Mouse (Mus musculus): ENCODE data around the gene Mucl3. TPM values are rescaled to one million over a fixed set of nuclear protein-coding genes. Genes with fewer than 3 reads are reported as not detected.

The Mucl3 gene
- polyA plus RNA-seq (2014; fragmentation: Illumina TruSeq; extraction: RNeasy Lipid Tissue Mini Kit (QIAGEN cat#74804); ENCODE audit: low read depth, low replicate concordance) = not detected

DNA sequence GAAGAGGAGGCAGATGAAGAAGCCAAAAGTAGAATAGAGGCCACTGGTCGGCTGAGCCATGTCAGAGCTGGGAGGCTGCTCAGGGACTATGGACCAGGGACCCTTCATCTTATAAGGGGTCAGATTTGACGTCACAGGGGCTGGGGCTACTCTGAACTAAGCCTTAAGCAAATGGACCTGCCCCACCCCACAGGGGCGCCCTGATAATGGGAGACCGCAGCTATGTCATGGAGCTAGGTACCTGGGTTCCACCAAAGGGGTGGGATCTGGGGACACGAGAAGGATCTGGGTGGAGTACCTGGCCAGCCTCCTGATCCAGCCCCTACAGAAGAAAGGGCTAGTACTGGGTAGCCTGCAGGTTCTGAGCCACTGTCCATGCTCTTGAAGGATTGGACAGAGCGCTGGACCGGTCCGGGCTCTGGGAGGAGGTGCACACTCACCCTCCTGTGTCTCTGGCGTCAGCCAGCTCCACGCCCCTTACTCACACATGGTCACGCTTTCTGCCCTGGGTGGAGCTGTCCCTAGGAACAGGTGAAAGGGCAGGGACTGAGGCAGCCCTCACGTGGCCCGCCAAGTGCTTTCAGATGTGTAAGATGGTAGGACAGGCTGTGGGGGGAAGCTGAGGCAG is at the start of gene Mucl3:
Gene Mucl3, minus strand, starts transcription at position 87 of the 628 bp plus-strand sequence.

DNA sequence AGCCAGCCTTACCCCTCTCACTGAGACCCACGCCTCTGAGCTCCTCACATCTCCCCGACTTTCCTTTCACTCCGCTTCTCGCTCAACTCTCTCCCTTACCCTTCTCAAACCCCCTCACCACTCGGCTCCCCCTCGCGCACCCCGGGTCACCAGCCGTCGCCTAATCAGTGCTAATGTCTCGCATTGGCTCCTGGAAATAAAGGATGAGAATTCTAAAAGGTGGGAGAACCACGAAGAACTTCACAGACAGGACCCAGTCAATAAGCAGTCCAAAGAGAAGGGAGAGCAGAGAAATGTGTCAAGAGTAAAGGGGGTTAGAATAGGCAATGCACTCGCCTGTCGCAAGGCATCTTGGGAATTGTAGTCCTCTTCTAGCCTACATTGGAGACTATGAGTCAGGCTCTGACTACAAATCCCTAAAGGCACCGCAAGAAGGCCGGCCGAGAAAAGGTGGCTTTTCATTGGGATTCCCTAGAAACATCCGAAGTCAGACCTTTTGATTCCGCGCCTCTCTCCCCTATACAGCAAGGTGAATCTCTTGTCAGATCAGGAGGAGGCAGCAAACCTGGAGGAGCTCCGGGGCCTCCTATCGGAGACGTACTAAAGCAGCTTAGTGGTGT is 30.0 kb upstream of the Mucl3 start, which contains the start of gene Gtf2h4:
Gene Gtf2h4, minus strand, starts transcription at position 324 of the 620 bp plus-strand sequence.

GRCm38 (mm10) chr17:35667334-35668065 is 24.0 kb upstream of the Mucl3 start, which contains the start of gene Vars2:
Vars2 (minus strand) TSS chr17:35667592.

GRCm38 (mm10) chr17:35626537-35626936 is 17.0 kb downstream of the Mucl3 start, which contains the start of gene Gm9573:
Gm9573 (minus strand) TSS chr17:35626637.

DNA sequence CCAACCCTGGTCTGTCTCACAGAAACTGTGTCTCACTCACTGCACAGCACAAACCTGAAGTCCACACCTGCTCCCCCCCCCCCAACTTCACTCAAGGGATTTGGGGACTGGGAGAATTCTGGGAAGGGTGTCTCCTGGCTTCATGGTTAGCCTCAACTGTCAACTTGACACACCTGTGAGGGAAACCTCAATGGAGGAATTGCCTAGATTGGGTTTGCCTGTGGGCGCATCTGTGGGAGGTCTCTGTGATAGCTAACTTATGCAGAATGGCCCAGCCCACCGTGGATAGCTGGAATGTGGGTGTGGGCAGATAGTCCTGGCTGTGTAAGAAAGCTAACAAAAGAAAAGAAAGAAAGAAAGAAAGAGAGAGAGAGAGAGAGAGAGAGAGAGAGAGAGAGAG is 42.2 kb downstream of the Mucl3 start, which contains the start of gene Sfta2:
Gene Sfta2, plus strand, starts transcription at position 301 of the 400 bp plus-strand sequence.

Other genes starting within 250 kb of the Mucl3 start
- 10.0 TPM for gene H2-Q6, start 218.8 kb downstream of the Mucl3 start, polyA plus RNA-seq (2014; fragmentation: Illumina TruSeq; extraction: RNeasy Lipid Tissue Mini Kit (QIAGEN cat#74804); ENCODE audit: low read depth, low replicate concordance)
- gene H2-Q7, start 204.5 kb downstream of the Mucl3 start, polyA plus RNA-seq (2014; fragmentation: Illumina TruSeq; extraction: RNeasy Lipid Tissue Mini Kit (QIAGEN cat#74804); ENCODE audit: low read depth, low replicate concordance) = 6.8 TPM
- gene H2-Q10, start 173.6 kb downstream of the Mucl3 start, polyA plus RNA-seq (2014; fragmentation: Illumina TruSeq; extraction: RNeasy Lipid Tissue Mini Kit (QIAGEN cat#74804); ENCODE audit: low read depth, low replicate concordance) = 511 TPM
- gene Pou5f1, start 137.7 kb downstream of the Mucl3 start, polyA plus RNA-seq (2014; fragmentation: Illumina TruSeq; extraction: RNeasy Lipid Tissue Mini Kit (QIAGEN cat#74804); ENCODE audit: low read depth, low replicate concordance) = not detected
- 0.34 TPM for gene Tcf19, start 126.9 kb downstream of the Mucl3 start, polyA plus RNA-seq (2014; fragmentation: Illumina TruSeq; extraction: RNeasy Lipid Tissue Mini Kit (QIAGEN cat#74804); ENCODE audit: low read depth, low replicate concordance)
- gene Cchcr1, start 126.6 kb downstream of the Mucl3 start, polyA plus RNA-seq (2014; fragmentation: Illumina TruSeq; extraction: RNeasy Lipid Tissue Mini Kit (QIAGEN cat#74804); ENCODE audit: low read depth, low replicate concordance) = 0.61 TPM
- not detected for gene Psors1c2, start 110.5 kb downstream of the Mucl3 start, polyA plus RNA-seq (2014; fragmentation: Illumina TruSeq; extraction: RNeasy Lipid Tissue Mini Kit (QIAGEN cat#74804); ENCODE audit: low read depth, low replicate concordance)
- gene Cdsn, start 91.6 kb downstream of the Mucl3 start, polyA plus RNA-seq (2014; fragmentation: Illumina TruSeq; extraction: RNeasy Lipid Tissue Mini Kit (QIAGEN cat#74804); ENCODE audit: low read depth, low replicate concordance) = not detected
- not detected for gene 2300002M23Rik, start 76.2 kb downstream of the Mucl3 start, polyA plus RNA-seq (2014; fragmentation: Illumina TruSeq; extraction: RNeasy Lipid Tissue Mini Kit (QIAGEN cat#74804); ENCODE audit: low read depth, low replicate concordance)
- not detected for gene Sfta2, start 42.1 kb downstream of the Mucl3 start, polyA plus RNA-seq (2014; fragmentation: Illumina TruSeq; extraction: RNeasy Lipid Tissue Mini Kit (QIAGEN cat#74804); ENCODE audit: low read depth, low replicate concordance)
- gene Gm9573, start 17.1 kb downstream of the Mucl3 start, polyA plus RNA-seq (2014; fragmentation: Illumina TruSeq; extraction: RNeasy Lipid Tissue Mini Kit (QIAGEN cat#74804); ENCODE audit: low read depth, low replicate concordance) = not detected
- 0.85 TPM for gene Vars2, start 23.9 kb upstream of the Mucl3 start, polyA plus RNA-seq (2014; fragmentation: Illumina TruSeq; extraction: RNeasy Lipid Tissue Mini Kit (QIAGEN cat#74804); ENCODE audit: low read depth, low replicate concordance)
- gene Gtf2h4, start 30.0 kb upstream of the Mucl3 start, polyA plus RNA-seq (2014; fragmentation: Illumina TruSeq; extraction: RNeasy Lipid Tissue Mini Kit (QIAGEN cat#74804); ENCODE audit: low read depth, low replicate concordance) = 2.5 TPM
- gene Ddr1, start 60.9 kb upstream of the Mucl3 start, polyA plus RNA-seq (2014; fragmentation: Illumina TruSeq; extraction: RNeasy Lipid Tissue Mini Kit (QIAGEN cat#74804); ENCODE audit: low read depth, low replicate concordance) = 0.13 TPM
- 0.85 TPM for gene Ier3, start 178.0 kb upstream of the Mucl3 start, polyA plus RNA-seq (2014; fragmentation: Illumina TruSeq; extraction: RNeasy Lipid Tissue Mini Kit (QIAGEN cat#74804); ENCODE audit: low read depth, low replicate concordance)
- gene Flot1, start 179.5 kb upstream of the Mucl3 start, polyA plus RNA-seq (2014; fragmentation: Illumina TruSeq; extraction: RNeasy Lipid Tissue Mini Kit (QIAGEN cat#74804); ENCODE audit: low read depth, low replicate concordance) = 3.9 TPM
- 13.4 TPM for gene Tubb5, start 194.6 kb upstream of the Mucl3 start, polyA plus RNA-seq (2014; fragmentation: Illumina TruSeq; extraction: RNeasy Lipid Tissue Mini Kit (QIAGEN cat#74804); ENCODE audit: low read depth, low replicate concordance)
- 4.7 TPM for gene Mdc1, start 197.8 kb upstream of the Mucl3 start, polyA plus RNA-seq (2014; fragmentation: Illumina TruSeq; extraction: RNeasy Lipid Tissue Mini Kit (QIAGEN cat#74804); ENCODE audit: low read depth, low replicate concordance)
- 0.34 TPM for gene Nrm, start 217.6 kb upstream of the Mucl3 start, polyA plus RNA-seq (2014; fragmentation: Illumina TruSeq; extraction: RNeasy Lipid Tissue Mini Kit (QIAGEN cat#74804); ENCODE audit: low read depth, low replicate concordance)
- gene Ppp1r18, start 221.9 kb upstream of the Mucl3 start, polyA plus RNA-seq (2014; fragmentation: Illumina TruSeq; extraction: RNeasy Lipid Tissue Mini Kit (QIAGEN cat#74804); ENCODE audit: low read depth, low replicate concordance) = 1.1 TPM
- gene Dhx16, start 236.1 kb upstream of the Mucl3 start, polyA plus RNA-seq (2014; fragmentation: Illumina TruSeq; extraction: RNeasy Lipid Tissue Mini Kit (QIAGEN cat#74804); ENCODE audit: low read depth, low replicate concordance) = 39.3 TPM